Mouse (Mus musculus) bone marrow macrophage, adult 2 months (primary cell): ENCODE results near the gene Apol11a.
"Not testable (repeated sequence)": the region's sequence is repeated elsewhere in the genome, so short reads cannot be mapped to it uniquely, and the experiment has no call there.

Source experiments
- CTCF ChIP-seq: IDR thresholded peaks from 2 replicates; pipeline ENCODE4 v1.5.1; 2012; ENCODE audit warnings: low read depth, mild to moderate bottlenecking, low read length, moderate library complexity
- POLR2A ChIP-seq: IDR thresholded peaks from 2 replicates; pipeline ENCODE4 v1.6.1; 2012; ENCODE audit warnings: mild to moderate bottlenecking, low read depth, low read length, borderline replicate concordance

DNA sequence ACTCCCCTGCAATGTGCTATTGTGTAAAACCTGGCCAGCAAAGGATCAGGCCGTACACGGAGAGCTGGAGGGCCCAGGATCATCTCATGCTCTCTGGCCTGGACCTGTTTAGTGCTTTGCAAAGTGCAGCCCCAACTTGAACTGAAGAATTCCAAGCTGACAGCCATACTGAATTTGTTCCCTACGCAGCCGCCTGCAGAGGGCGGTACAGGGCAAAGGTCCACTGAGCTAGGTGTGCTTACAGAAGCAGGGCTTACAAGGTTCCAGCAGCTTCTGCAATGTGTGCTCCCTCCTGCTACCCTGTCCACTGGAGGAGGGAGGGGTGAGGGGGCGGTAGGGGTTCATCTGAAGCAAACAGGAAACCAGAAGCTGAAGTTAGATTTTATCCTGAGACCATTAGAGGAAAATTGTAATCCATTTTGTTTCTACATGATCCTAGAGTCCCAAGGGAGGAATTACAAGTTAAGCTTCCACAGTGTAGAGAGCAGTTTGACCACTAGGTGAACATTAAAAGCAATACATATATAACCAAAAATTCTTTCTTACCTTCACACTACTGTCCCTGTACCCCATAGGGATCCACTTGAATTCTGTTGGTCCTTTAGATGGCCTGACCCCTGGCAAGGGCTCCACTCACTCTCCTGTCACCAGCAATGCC, 15.2 kb downstream of the Apol11a start:
- not testable (repeated sequence) for TF ChIP-seq CTCF, POLR2A
